Mouse (Mus musculus): ENCODE data around the gene Olfr1393.

DNA sequence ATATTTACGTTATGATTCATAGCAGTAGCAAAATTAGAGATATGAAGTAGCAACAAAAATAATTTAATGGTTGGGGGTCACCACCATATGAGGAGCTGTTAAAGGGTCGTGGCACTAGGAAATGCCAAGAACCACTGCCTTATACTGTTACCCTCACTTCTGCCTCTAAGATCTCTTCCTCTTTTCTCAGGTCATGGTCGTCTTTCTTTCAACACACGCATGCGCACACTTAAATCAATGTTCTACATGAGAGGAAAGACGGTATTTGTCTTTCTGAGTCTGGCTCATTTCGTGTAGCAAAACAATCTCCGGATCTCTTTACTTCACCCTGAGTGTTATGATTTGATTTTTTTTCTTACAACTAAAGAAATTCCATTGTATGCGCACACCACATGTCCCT, 8.3 kb upstream of the Olfr1393 start:
- no peak for TF ChIP-seq CTCF (IDR thresholded peaks at IDR 0.05; ENCODE audit: low read depth)
- no peak for TF ChIP-seq EP300 (IDR thresholded peaks at IDR 0.05; ENCODE audit: low read depth)
